In genomic region chr2:38658338-38658836, GRCm38 (mm10) we compare ENCODE assay signal across 8 mouse cellular contexts. TPM values are rescaled to one million over a fixed set of nuclear protein-coding genes. Genes with fewer than 3 reads are reported as not detected.
A peak's percentile ranks its signal among the peaks of the same experiment; 100 is the strongest.
DNase-seq lines count a peak whose midpoint lies in the region; ATAC-seq and TF ChIP-seq lines count a peak whose summit lies in the region.

No protein-coding gene starts in this region.

- no peaks in the 10 kb centered on the region for H3K4me1 ChIP-seq in forebrain, embryonic 14.5 days (ENCODE audit: control insufficient read depth, insufficient read depth, low read length)
- no peaks in the 10 kb centered on the region for H3K4me1 ChIP-seq in lung, adult 2 months (ENCODE audit: control insufficient read depth, insufficient read depth, low read length)
- no peaks in the 10 kb centered on the region for H3K4me1 ChIP-seq in olfactory bulb, adult 2 months (ENCODE audit: control insufficient read depth, insufficient read depth, low read length)

- intact Hi-C loops in heart, postnatal 10 days (cut with DNase I): loop anchor here (1.0 to 10.0 kb wide), 4 partner anchors 14 to 844 kb away; partner anchors contain the start of gene Psmb7

- H3K9ac ChIP-seq in forebrain, embryonic 14.5 days (ENCODE audit: low read length): peak overlapping the region; percentile 60

- H3K9me3 ChIP-seq in forebrain, embryonic 14.5 days (replicated peaks; ENCODE audit: control insufficient read depth, low read length): no peaks in the 10 kb centered on the region

- no peaks in the 10 kb centered on the region for H3K27me3 ChIP-seq in forebrain, embryonic 14.5 days (replicated peaks; ENCODE audit: control insufficient read depth, insufficient read depth, low read length)

- H3K36me3 ChIP-seq in forebrain, embryonic 14.5 days (ENCODE audit: control insufficient read depth, insufficient read depth, low read length): no peaks in the 10 kb centered on the region

- peak overlapping the region; percentile 60 for H3K4me2 ChIP-seq in forebrain, embryonic 14.5 days (ENCODE audit: low read length)

- WGBS in forebrain, embryonic 14.5 days: under 1% methylated on average over 25 of the region's 25 CpGs
- 1% methylated on average over 25 of the region's 25 CpGs for WGBS in lung, adult 2 months
- WGBS in olfactory bulb, adult 2 months: under 1% methylated on average over 25 of the region's 25 CpGs

- TF ChIP-seq POLR2A in lung, adult 2 months (IDR thresholded peaks at IDR 0.05; ENCODE audit: borderline replicate concordance, extremely low read depth, low read depth, low read length): no peak
- no peak for TF ChIP-seq POLR2A in olfactory bulb, adult 2 months (IDR thresholded peaks at IDR 0.05; ENCODE audit: insufficient read depth, low read depth, low read length)

- peak overlapping the region; percentile 55 for H3K27ac ChIP-seq in forebrain, embryonic 14.5 days (ENCODE audit: low read depth, low read length)
- no peak overlapping the region for H3K27ac ChIP-seq in olfactory bulb, adult 2 months (ENCODE audit: insufficient read depth, low read depth, low read length)

- ATAC-seq in forebrain, embryonic 14.5 days: peak; percentile 98

- DNase-seq in ES-CJ7 (ENCODE audit: low read depth, low spot score): peak; percentile 54
- DNase-seq in c-Kit-positive CD71-negative TER-119-negative erythroid progenitor cells, embryonic 14.5 days (ENCODE audit: low read depth): peak; percentile 58
- DNase-seq in forebrain, embryonic 14.5 days (ENCODE audit: low spot score): peak; percentile 90
- DNase-seq in heart, postnatal 10 days: peak; percentile 84 to 87
- DNase-seq in kidney, postnatal 4 days: peak; percentile 88
- DNase-seq in lung, adult 2 months: peak; percentile 68
- peak; percentile 66 for DNase-seq in thymus, postnatal 14 days

- H3K4me3 ChIP-seq in forebrain, embryonic 14.5 days (ENCODE audit: low read depth, low read length): peak overlapping the region; percentile 35
- H3K4me3 ChIP-seq in lung, adult 2 months (replicated peaks; ENCODE audit: extremely low read depth, low read depth, low read length): peak overlapping the region; percentile 50
- H3K4me3 ChIP-seq in olfactory bulb, adult 2 months (ENCODE audit: insufficient read depth, low read depth, low read length): peak overlapping the region; percentile 47

- TF ChIP-seq CTCF in lung, adult 2 months (IDR thresholded peaks at IDR 0.05; ENCODE audit: insufficient read depth, low read length): peak; percentile 60
- TF ChIP-seq CTCF in olfactory bulb, adult 2 months (IDR thresholded peaks at IDR 0.05; ENCODE audit: insufficient read depth, low read depth, low read length): peak; percentile 95

RNA-seq across cellular contexts. Expression of gene Psmb7, which starts 14.5 kb away (rescaled TPM):
- 328 and 382 TPM in 2 replicates for polyA plus RNA-seq in forebrain, embryonic 14.5 days (2014; fragmentation: Nextera tagmentation; extraction: Ambion mirVana)
- total RNA-seq in heart, postnatal 10 days (2021): 100 to 1,000 TPM; 253 to 257 TPM
- polyA plus RNA-seq in lung, adult 2 months (2012; rRNA removed): 36.3 and 69.8 TPM in 2 replicates
- polyA plus RNA-seq in olfactory bulb, adult 2 months (2012; ENCODE audit: insufficient read depth, insufficient read length, low replicate concordance, missing spikeins): not detected in 2 replicates

RNA-seq across cellular contexts. Expression of gene Nr5a1, which starts 56.0 kb away (rescaled TPM):
- 1.3 and 1.4 TPM in 2 replicates for polyA plus RNA-seq in forebrain, embryonic 14.5 days (2014; fragmentation: Nextera tagmentation; extraction: Ambion mirVana)
- under 1 TPM; 0.12 to 0.15 TPM for total RNA-seq in heart, postnatal 10 days (2021)
- polyA plus RNA-seq in lung, adult 2 months (2012; rRNA removed): 0.04 TPM in 1 of 2 replicates, not detected in the other
- polyA plus RNA-seq in olfactory bulb, adult 2 months (2012; ENCODE audit: insufficient read depth, insufficient read length, low replicate concordance, missing spikeins): not detected in 2 replicates
